Mouse (Mus musculus): ENCODE results near the gene Fam204a. TPM values are rescaled to one million over a fixed set of nuclear protein-coding genes. Genes with fewer than 3 reads are reported as not detected.

Fam204a gene
- polyA plus RNA-seq (2015; fragmentation: Nextera tagmentation; extraction: Ambion mirVana) = 39.3 and 44.5 TPM in 2 replicates

GRCm38 (mm10) chr19:60225899-60226844 is at the start of gene Fam204a:
Gene Fam204a, minus strand, starts transcription at chr19:60226701.
- Histone ChIP-seq H3K36me3 (no peaks in the 10 kb centered on the region), H3K4me3 (replicated peaks) (peak within 1 kb of the TSS; percentile 86), H3K4me1 (replicated peaks) (no peaks in the 10 kb centered on the region), H3K9ac (peak within 1 kb of the TSS; percentile 96), H3K9me3 (no peaks in the 10 kb centered on the region), H3K27ac (peak within 1 kb of the TSS; percentile 99), H3K4me2 (replicated peaks) (peak within 1 kb of the TSS; percentile 53), H3K27me3 (replicated peaks) (no peaks in the 10 kb centered on the region)
- under 1% methylated on average over 66 of the region's 68 CpGs for WGBS
- peak; percentile 100 for ATAC-seq

DNA sequence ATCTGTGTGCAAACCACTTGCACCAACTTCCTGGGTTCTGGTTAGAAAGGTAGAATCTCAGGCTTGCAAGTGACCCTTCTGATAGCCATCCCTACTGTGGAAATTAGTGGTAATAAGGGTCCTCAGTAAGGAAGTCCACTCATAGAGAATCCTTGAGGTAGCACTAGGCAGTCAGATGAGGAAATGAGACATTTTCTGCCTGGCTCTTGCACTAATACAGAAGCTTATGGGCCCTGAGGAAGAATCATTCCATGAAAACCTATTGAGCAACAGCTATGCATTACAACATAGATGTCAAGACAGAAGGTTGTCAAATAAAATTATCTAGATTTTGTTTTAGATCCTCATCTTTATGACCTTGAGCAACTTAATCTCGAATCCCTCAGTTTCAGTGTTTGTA is 39.3 kb upstream of the Fam204a start:
- Histone ChIP-seq H3K9ac (no peak overlapping the region), H3K27ac (no peak overlapping the region), H3K4me1 (replicated peaks) (no peaks in the 10 kb centered on the region), H3K4me3 (replicated peaks) (no peak overlapping the region), H3K4me2 (replicated peaks) (no peak overlapping the region), H3K9me3 (no peaks in the 10 kb centered on the region), H3K36me3 (no peaks in the 10 kb centered on the region), H3K27me3 (replicated peaks) (no peaks in the 10 kb centered on the region)
- ATAC-seq = no peak
- 63% methylated on average over 1 of the region's 1 CpGs for WGBS

DNA sequence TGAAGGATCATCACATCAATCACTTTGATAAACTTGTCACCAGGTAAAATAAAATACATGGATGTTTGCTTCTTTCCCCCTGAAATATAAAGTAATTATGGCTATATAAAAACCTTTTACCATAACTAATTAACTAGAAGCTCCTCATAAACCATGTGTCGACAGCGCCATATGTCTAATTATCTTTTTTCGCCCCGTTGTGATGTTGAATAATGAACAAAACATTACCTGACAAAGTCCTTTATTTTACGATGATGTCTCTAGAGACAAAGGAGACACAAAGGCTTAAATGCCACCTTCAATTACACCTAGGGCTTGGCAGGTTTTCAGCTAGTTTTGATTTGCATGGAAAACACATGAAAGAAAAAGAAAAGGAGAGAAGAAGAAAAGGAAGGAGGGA is 34.2 kb upstream of the Fam204a start:
- H3K9ac ChIP-seq = no peak overlapping the region
- no peaks in the 10 kb centered on the region for H3K36me3 ChIP-seq
- no peak for ATAC-seq
- no peaks in the 10 kb centered on the region for H3K4me1 ChIP-seq (replicated peaks)
- no peak overlapping the region for H3K4me3 ChIP-seq (replicated peaks)
- no peak overlapping the region for H3K27ac ChIP-seq
- 80% methylated on average over 5 of the region's 5 CpGs for WGBS
- no peak overlapping the region for H3K4me2 ChIP-seq (replicated peaks)
- no peaks in the 10 kb centered on the region for H3K27me3 ChIP-seq (replicated peaks)
- H3K9me3 ChIP-seq = no peaks in the 10 kb centered on the region

GRCm38 (mm10) chr19:60252021-60252420 is 25.5 kb upstream of the Fam204a start:
- WGBS = 35% methylated on average over 2 of the region's 2 CpGs
- no peak for ATAC-seq
- H3K36me3 ChIP-seq = no peaks in the 10 kb centered on the region
- H3K27ac ChIP-seq = no peak overlapping the region
- no peak overlapping the region for H3K4me3 ChIP-seq (replicated peaks)
- H3K4me2 ChIP-seq (replicated peaks) = no peak overlapping the region
- no peaks in the 10 kb centered on the region; the same call in 1 of the 2 replicates for H3K4me1 ChIP-seq (replicated peaks)
- H3K9ac ChIP-seq = no peak overlapping the region
- no peaks in the 10 kb centered on the region for H3K27me3 ChIP-seq (replicated peaks)
- H3K9me3 ChIP-seq = no peaks in the 10 kb centered on the region

- Histone ChIP-seq H3K27ac (no peak overlapping the region), H3K36me3 (no peaks in the 10 kb centered on the region), H3K4me1 (replicated peaks) (no peaks in the 10 kb centered on the region; the same call in 1 of the 2 replicates), H3K9me3 (no peaks in the 10 kb centered on the region), H3K27me3 (replicated peaks) (no peaks in the 10 kb centered on the region), H3K9ac (no peak overlapping the region), H3K4me3 (replicated peaks) (no peak overlapping the region), H3K4me2 (replicated peaks) (no peak overlapping the region)
- 47% methylated on average over 9 of the region's 9 CpGs for WGBS
- ATAC-seq = no peak
These were observed 24.7 kb upstream of the Fam204a start for GRCm38 (mm10) chr19:60251197-60251596.

DNA sequence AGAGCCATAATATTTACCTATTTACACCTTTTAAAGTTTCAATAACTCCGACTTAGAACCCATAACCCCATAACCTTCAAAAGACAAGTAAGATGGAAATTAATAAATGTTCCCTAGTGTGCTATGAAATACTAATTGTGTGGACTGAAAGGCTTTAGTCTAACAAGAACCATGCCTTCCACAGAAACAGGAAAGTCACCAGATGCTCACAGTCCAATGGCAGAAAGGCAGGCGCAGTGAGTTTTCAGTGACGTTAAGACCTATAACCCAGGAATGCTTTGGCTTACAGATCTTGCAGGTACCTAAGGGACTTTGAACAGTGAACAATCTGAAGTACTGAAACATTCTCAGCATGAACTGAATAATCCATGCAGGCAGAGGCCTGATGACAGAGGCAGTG is 18.7 kb upstream of the Fam204a start:
- 82% methylated on average over 3 of the region's 3 CpGs for WGBS
- H3K4me3 ChIP-seq (replicated peaks) = no peak overlapping the region

GRCm38 (mm10) chr19:60242620-60243019 is 16.1 kb upstream of the Fam204a start:
- WGBS = 81% methylated on average over 7 of the region's 7 CpGs
- H3K27ac ChIP-seq = no peak overlapping the region
- no peaks in the 10 kb centered on the region for H3K27me3 ChIP-seq (replicated peaks)
- H3K4me3 ChIP-seq (replicated peaks) = no peak overlapping the region
- H3K36me3 ChIP-seq = no peaks in the 10 kb centered on the region
- no peaks in the 10 kb centered on the region for H3K4me1 ChIP-seq (replicated peaks)
- H3K9ac ChIP-seq = no peak overlapping the region
- ATAC-seq = no peak
- no peak overlapping the region for H3K4me2 ChIP-seq (replicated peaks)
- no peaks in the 10 kb centered on the region for H3K9me3 ChIP-seq

More for the DNA sequence above, 18.7 kb upstream of the Fam204a start:
- H3K27ac ChIP-seq = no peak overlapping the region
- H3K4me2 ChIP-seq (replicated peaks) = no peak overlapping the region
- H3K27me3 ChIP-seq (replicated peaks) = no peaks in the 10 kb centered on the region
- H3K36me3 ChIP-seq = no peaks in the 10 kb centered on the region
- H3K4me1 ChIP-seq (replicated peaks) = no peaks in the 10 kb centered on the region
- H3K9ac ChIP-seq = no peak overlapping the region
- no peaks in the 10 kb centered on the region for H3K9me3 ChIP-seq
- ATAC-seq = no peak

DNA sequence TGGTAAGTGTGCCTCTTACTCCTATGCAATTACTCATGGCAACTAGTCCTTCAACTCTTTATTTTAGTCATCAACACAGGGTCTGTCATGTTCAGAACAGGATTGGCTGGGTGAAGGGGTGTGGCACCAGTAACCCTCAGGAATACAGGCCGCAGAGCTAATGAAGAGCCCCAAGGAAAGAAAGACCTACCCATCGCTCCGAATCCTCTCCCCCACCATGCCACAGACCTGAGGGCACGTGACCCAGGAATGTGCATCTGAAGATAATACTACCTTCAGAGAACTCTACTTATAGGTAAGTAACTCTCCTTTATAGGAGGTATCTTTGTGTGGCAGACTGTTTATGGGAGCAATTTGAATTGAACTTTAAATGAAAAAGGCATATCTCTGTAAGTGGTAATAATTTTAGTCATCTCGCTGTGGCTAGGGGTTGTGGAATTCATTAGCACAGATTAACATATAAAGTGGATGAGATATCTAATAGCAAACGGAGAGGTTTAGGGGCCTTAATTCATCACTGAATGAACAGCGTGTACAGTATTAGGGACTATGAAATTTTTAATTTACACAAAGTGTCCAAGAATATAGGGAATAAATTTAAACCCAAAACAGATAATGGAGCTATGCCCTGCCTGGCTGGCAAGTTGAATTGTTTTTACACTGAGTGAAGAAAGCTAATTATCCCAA is 15.6 kb upstream of the Fam204a start:
- ATAC-seq = no peak
- Histone ChIP-seq H3K4me3 (replicated peaks) (no peak overlapping the region), H3K27me3 (replicated peaks) (no peaks in the 10 kb centered on the region), H3K36me3 (no peaks in the 10 kb centered on the region), H3K4me1 (replicated peaks) (no peaks in the 10 kb centered on the region), H3K9me3 (no peaks in the 10 kb centered on the region), H3K9ac (no peak overlapping the region), H3K27ac (no peak overlapping the region), H3K4me2 (replicated peaks) (no peak overlapping the region)
- 87% methylated on average over 7 of the region's 7 CpGs for WGBS

DNA sequence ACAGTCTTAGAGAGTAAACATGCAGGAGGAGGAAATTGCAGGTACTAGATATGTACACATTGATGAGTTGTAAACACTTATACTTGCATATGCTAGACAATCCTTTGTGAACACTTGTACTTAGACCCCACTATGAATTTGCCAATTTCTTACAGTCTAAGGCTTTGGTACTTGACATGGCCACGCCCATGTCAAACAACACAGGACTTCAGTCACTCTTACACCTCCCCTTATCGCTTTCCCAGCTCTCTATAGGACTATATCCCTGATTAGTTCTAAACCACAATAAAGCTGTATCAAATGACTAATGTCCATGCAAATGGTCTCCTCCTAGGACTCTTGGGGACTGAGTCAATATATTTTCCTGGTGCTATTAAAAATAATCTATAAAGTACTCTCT is 5.0 kb upstream of the Fam204a start:
- no peaks in the 10 kb centered on the region for H3K9me3 ChIP-seq
- 71% methylated on average over 2 of the region's 2 CpGs for WGBS
- H3K27me3 ChIP-seq (replicated peaks) = no peaks in the 10 kb centered on the region
- no peak overlapping the region for H3K4me2 ChIP-seq (replicated peaks)
- no peaks in the 10 kb centered on the region for H3K36me3 ChIP-seq
- H3K9ac ChIP-seq = no peak overlapping the region
- H3K27ac ChIP-seq = no peak overlapping the region
- ATAC-seq = peak; percentile 72; the same call in 1 of the 2 replicates
- H3K4me1 ChIP-seq (replicated peaks) = no peaks in the 10 kb centered on the region
- H3K4me3 ChIP-seq (replicated peaks) = no peak overlapping the region

DNA sequence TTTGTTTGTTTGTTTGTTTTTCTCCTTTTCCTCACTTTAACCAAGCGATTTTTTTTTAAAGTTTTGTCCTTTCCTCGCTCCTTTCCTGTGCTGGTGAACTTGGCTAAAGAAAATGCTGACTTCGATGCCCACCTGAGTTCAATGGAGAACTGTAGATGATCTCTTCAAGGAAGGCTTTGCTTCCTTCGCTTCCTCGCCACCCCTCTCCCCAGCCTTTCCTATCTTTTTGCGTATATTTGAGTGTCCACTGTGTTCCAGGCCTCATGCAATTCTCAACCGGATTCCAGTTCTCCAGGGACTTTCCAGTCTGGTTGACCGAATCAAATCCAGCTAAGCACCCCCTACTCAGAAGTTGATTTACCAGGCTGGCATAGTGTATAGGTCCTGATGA is 339 bp upstream of the Fam204a start:
- 57% methylated on average over 8 of the region's 8 CpGs for whole genome bisulfite sequencing
- H3K27ac ChIP-seq = no peak overlapping the region

DNA sequence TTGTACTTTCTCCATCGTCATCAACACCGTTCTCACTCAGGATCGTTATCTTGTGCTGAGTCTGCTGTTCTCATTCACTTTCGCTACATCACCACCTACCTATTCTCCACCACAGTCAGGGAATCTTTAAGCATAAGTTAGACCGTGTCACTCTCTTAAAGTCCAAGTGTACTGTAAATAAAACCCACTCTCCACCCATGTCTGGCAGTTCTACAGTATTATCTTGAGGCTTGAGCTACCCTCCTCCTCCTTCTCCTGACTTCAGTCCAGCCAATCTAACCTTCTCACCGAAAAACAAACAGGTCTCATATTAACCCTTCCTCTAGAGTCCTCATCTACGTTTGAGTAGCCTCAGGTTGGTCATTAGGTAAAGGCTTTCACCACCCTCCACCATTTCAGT is 7.1 kb downstream of the Fam204a start:
- Histone ChIP-seq H3K36me3 (peaks cover 2% of the 10 kb centered on the region; the same call in 1 of the 2 replicates), H3K27ac (no peak overlapping the region), H3K4me3 (replicated peaks) (no peak overlapping the region), H3K4me1 (replicated peaks) (no peaks in the 10 kb centered on the region), H3K9ac (no peak overlapping the region), H3K27me3 (replicated peaks) (no peaks in the 10 kb centered on the region), H3K9me3 (no peaks in the 10 kb centered on the region), H3K4me2 (replicated peaks) (no peak overlapping the region)
- no peak for ATAC-seq
- 85% methylated on average over 7 of the region's 7 CpGs for WGBS

More for the DNA sequence above, 339 bp upstream of the Fam204a start:
- Histone ChIP-seq H3K4me2 (replicated peaks) (peak overlapping the region; percentile 43), H3K4me3 (replicated peaks) (peak overlapping the region; percentile 86), H3K27me3 (replicated peaks) (no peaks in the 10 kb centered on the region), H3K36me3 (no peaks in the 10 kb centered on the region), H3K9me3 (no peaks in the 10 kb centered on the region), H3K4me1 (replicated peaks) (no peaks in the 10 kb centered on the region), H3K9ac (no peak overlapping the region)
- ATAC-seq = peak; percentile 2; the same call in 1 of the 2 replicates

GRCm38 (mm10) chr19:60217985-60218384 is 8.5 kb downstream of the Fam204a start:
- ATAC-seq = no peak
- Histone ChIP-seq H3K27ac (no peak overlapping the region), H3K4me3 (replicated peaks) (no peak overlapping the region), H3K27me3 (replicated peaks) (no peaks in the 10 kb centered on the region), H3K9me3 (no peaks in the 10 kb centered on the region), H3K9ac (no peak overlapping the region), H3K36me3 (peaks cover 2% of the 10 kb centered on the region; the same call in 1 of the 2 replicates), H3K4me1 (replicated peaks) (no peaks in the 10 kb centered on the region), H3K4me2 (replicated peaks) (no peak overlapping the region)
- 59% methylated on average over 2 of the region's 2 CpGs for WGBS
